ENCODE assay signal across 9 mouse cellular contexts in the genomic region with DNA sequence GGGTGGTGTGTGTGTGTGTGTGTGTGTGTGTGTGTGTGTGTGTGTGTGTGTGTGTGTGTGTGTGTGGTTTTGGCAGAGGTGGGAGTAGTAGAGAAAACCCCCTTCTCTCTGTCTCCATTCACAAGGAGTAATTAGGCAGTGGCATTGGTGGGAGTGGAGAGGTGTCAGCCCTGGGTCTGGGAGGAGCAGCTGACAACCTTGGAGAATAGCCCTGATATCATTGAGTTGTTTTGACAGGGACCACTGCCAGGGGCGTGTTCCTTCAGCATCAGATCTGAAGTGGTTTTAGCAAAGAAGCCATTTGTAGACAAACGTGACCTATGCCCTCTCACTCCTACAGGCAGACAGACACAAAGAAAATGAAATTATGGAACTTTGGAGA. TPM values are rescaled to one million over a fixed set of nuclear protein-coding genes. Genes with fewer than 3 reads are reported as not detected.
DNase-seq lines count a peak whose midpoint lies in the region; ATAC-seq and TF ChIP-seq lines count a peak whose summit lies in the region.
"Had no signal": no experiment of that assay in that cellular context is flagged by ENCODE, and none has a peak within 500 bp of the region (broad histone marks: within the 10 kb centered on the region; RNA-seq: fewer than 3 reads in every experiment).

No protein-coding gene starts in this region.

- TF ChIP-seq CTCF in left cerebral cortex, adult 2 months (IDR thresholded peaks at IDR 0.05) = no peak

- H3K9me3 ChIP-seq in forebrain, embryonic 13.5 days (replicated peaks) = no peaks in the 10 kb centered on the region
- H3K9me3 ChIP-seq in forebrain, embryonic 16.5 days (ENCODE audit: control insufficient read depth, low read length) = no peaks in the 10 kb centered on the region
- no peaks in the 10 kb centered on the region for H3K9me3 ChIP-seq in forebrain, embryonic 15.5 days
- H3K9me3 ChIP-seq in limb, embryonic 13.5 days = no peaks in the 10 kb centered on the region

- H3K36me3 ChIP-seq in forebrain, embryonic 13.5 days (ENCODE audit: poor library complexity, severe bottlenecking) = no peaks in the 10 kb centered on the region
- H3K36me3 ChIP-seq in forebrain, embryonic 16.5 days (ENCODE audit: control insufficient read depth, insufficient read depth) = no peaks in the 10 kb centered on the region
- H3K36me3 ChIP-seq in forebrain, embryonic 15.5 days = no peaks in the 10 kb centered on the region
- peaks cover 25% of the 10 kb centered on the region for H3K36me3 ChIP-seq in limb, embryonic 13.5 days

- peak overlapping the region; percentile 16; the same call in 1 of the 2 replicates for H3K9ac ChIP-seq in forebrain, embryonic 13.5 days
- H3K9ac ChIP-seq in forebrain, embryonic 16.5 days (replicated peaks; ENCODE audit: low read depth, low read length) = no peak overlapping the region
- H3K9ac ChIP-seq in forebrain, embryonic 15.5 days (replicated peaks) = no peak overlapping the region
- H3K9ac ChIP-seq in limb, embryonic 13.5 days = no peak overlapping the region; the same call in 1 of the 2 replicates

- peak; percentile 35 for DNase-seq in left cerebral cortex, postnatal 4 days
- no peak for DNase-seq in left cerebral cortex, adult 2 months (ENCODE audit: extremely low spot score in 1 of 2, low spot score in 2 of 2)
- no peak for DNase-seq in frontal cortex, postnatal 36 days (ENCODE audit: low spot score in 2 of 2)
- no peak for DNase-seq in thymus, postnatal 10 days (ENCODE audit: low spot score in 2 of 2)

- H3K27me3 ChIP-seq in forebrain, embryonic 13.5 days = peaks cover 11% of the 10 kb centered on the region; the same call in 1 of the 2 replicates
- 0 out of 2 replicates have a peak, but pooled peaks cover 6% of the 10 kb centered on the region for H3K27me3 ChIP-seq in forebrain, embryonic 16.5 days (replicated peaks; ENCODE audit: control insufficient read depth, insufficient read depth, low read length)
- H3K27me3 ChIP-seq in forebrain, embryonic 15.5 days = 0 out of 2 replicates have a peak, but pooled peaks cover 3% of the 10 kb centered on the region
- no peaks in the 10 kb centered on the region for H3K27me3 ChIP-seq in limb, embryonic 13.5 days

- no peak for ATAC-seq in forebrain, embryonic 13.5 days
- no peak for ATAC-seq in forebrain, embryonic 16.5 days
- ATAC-seq in forebrain, embryonic 15.5 days (replicated peaks) = no peak
- ATAC-seq in limb, embryonic 13.5 days (ENCODE audit: low FRiP score, low read depth) = no peak

- H3K4me3 ChIP-seq in forebrain, embryonic 13.5 days = no peak overlapping the region
- no peak overlapping the region for H3K4me3 ChIP-seq in forebrain, embryonic 16.5 days (replicated peaks; ENCODE audit: low read length)
- H3K4me3 ChIP-seq in left cerebral cortex, adult 2 months = no peak overlapping the region
- H3K4me3 ChIP-seq in forebrain, embryonic 15.5 days = no peak overlapping the region
- peak overlapping the region; percentile 67 for H3K4me3 ChIP-seq in limb, embryonic 13.5 days

- intact Hi-C loops in left cerebral cortex, postnatal 4 days (cut with DNase I) = loop anchor here (5.0 kb wide), 1 partner anchor 149 kb away; no protein-coding TSS in a partner anchor
- intact Hi-C loops in left cerebral cortex, adult 2 months (cut with DNase I) = loop anchor here (5.0 kb wide), 2 partner anchors 39 to 54 kb away; no protein-coding TSS in a partner anchor

- WGBS in forebrain, embryonic 13.5 days = 45% methylated on average over 2 of the region's 2 CpGs
- WGBS in forebrain, embryonic 16.5 days = 40% methylated on average over 2 of the region's 2 CpGs
- WGBS in forebrain, embryonic 15.5 days = 46% methylated on average over 2 of the region's 2 CpGs
- 68% methylated on average over 2 of the region's 2 CpGs for WGBS in limb, embryonic 13.5 days

- 0 out of 2 replicates have a peak overlapping the region, but pooled peaks have one; percentile 5 for H3K27ac ChIP-seq in forebrain, embryonic 13.5 days
- no peak overlapping the region for H3K27ac ChIP-seq in forebrain, embryonic 16.5 days (ENCODE audit: low read length)
- no peak overlapping the region for H3K27ac ChIP-seq in left cerebral cortex, adult 2 months
- H3K27ac ChIP-seq in forebrain, embryonic 15.5 days (replicated peaks) = peak overlapping the region; percentile 63; the same call in 1 of the 2 replicates
- no peak overlapping the region for H3K27ac ChIP-seq in limb, embryonic 13.5 days
- H3K27ac ChIP-seq: macrophage had no signal

- H3K4me2 ChIP-seq in forebrain, embryonic 13.5 days = peak overlapping the region; percentile 99; the same call in 1 of the 2 replicates
- no peak overlapping the region for H3K4me2 ChIP-seq in forebrain, embryonic 16.5 days (ENCODE audit: low read length)
- no peak overlapping the region for H3K4me2 ChIP-seq in forebrain, embryonic 15.5 days (replicated peaks)
- peak overlapping the region; percentile 87 for H3K4me2 ChIP-seq in limb, embryonic 13.5 days (replicated peaks)

- H3K4me1 ChIP-seq in forebrain, embryonic 13.5 days = peaks cover 47% of the 10 kb centered on the region
- H3K4me1 ChIP-seq in forebrain, embryonic 16.5 days (replicated peaks; ENCODE audit: control insufficient read depth, insufficient read depth, low read length) = peaks cover 31% of the 10 kb centered on the region
- peaks cover 37% of the 10 kb centered on the region for H3K4me1 ChIP-seq in forebrain, embryonic 15.5 days
- H3K4me1 ChIP-seq in limb, embryonic 13.5 days = peaks cover 42% of the 10 kb centered on the region

RNA-seq across cellular contexts. Expression of a gene that starts 3.3 kb away (rescaled TPM):
- 13.3 and 13.6 TPM in 2 replicates for polyA plus RNA-seq in forebrain, embryonic 13.5 days (2015; fragmentation: Nextera tagmentation; extraction: Ambion mirVana)
- polyA plus RNA-seq in forebrain, embryonic 16.5 days (2015; fragmentation: Nextera tagmentation; extraction: Ambion mirVana) = 21.4 and 23.5 TPM in 2 replicates
- 10 to 100 TPM; 40.2 to 42.6 TPM for total RNA-seq in left cerebral cortex, postnatal 4 days (2021)
- 10 to 100 TPM; 63.7 to 64.9 TPM for total RNA-seq in left cerebral cortex, adult 2 months (2021)
- polyA plus RNA-seq in forebrain, embryonic 15.5 days (2015; fragmentation: Nextera tagmentation; extraction: Ambion mirVana) = 15.8 and 16.9 TPM in 2 replicates
- polyA plus RNA-seq in limb, embryonic 13.5 days (2015; fragmentation: Nextera tagmentation; extraction: Ambion mirVana) = 81.8 and 89.5 TPM in 2 replicates

Comparison
In these comparisons a context has a peak if more than half of its experiments do, and no peak if none do; other contexts are left out.
1. H3K27ac ChIP-seq: peak in forebrain, embryonic 13.5 days (single experiment) and forebrain, embryonic 15.5 days (single experiment); none in forebrain, embryonic 16.5 days (single experiment), left cerebral cortex, adult 2 months (single experiment) and limb, embryonic 13.5 days (single experiment).
2. H3K4me2 ChIP-seq: peak in forebrain, embryonic 13.5 days (single experiment) and limb, embryonic 13.5 days (single experiment); none in forebrain, embryonic 16.5 days (single experiment) and forebrain, embryonic 15.5 days (single experiment).